Mouse (Mus musculus) CH12.LX (cell line): ENCODE measurements around the gene Gm12830.

Source experiments
- CHD1 ChIP-seq: IDR thresholded peaks from 2 replicates; pipeline ENCODE4 v1.6.1; 2012; ENCODE audit warnings: low read depth, low read length, improper control_type of control experiment, inconsistent platforms
- CTCF ChIP-seq, 2 experiments: IDR thresholded peaks in 1 of 2; conservative IDR thresholded peaks in 1 of 2; 2 replicates each; pipeline ENCODE4 v1.5.1; 2011 to 2012; ENCODE audit warnings: low read depth in 2 of 2, low read length in 2 of 2, improper control_type of control experiment in 1 of 2, inconsistent platforms in 1 of 2, mild to moderate bottlenecking in 1 of 2, moderate library complexity in 1 of 2
- EP300 ChIP-seq: IDR thresholded peaks from 2 replicates; pipeline ENCODE4 v1.6.1; 2011; ENCODE audit warnings: low read length, improper control_type of control experiment
- GABPA ChIP-seq: IDR thresholded peaks from 2 replicates; pipeline ENCODE4 v1.6.1; 2012; ENCODE audit warnings: low read depth, low read length, improper control_type of control experiment, inconsistent platforms; ENCODE audit not compliant: insufficient replicate concordance
- MYC ChIP-seq: IDR thresholded peaks from 2 replicates; pipeline ENCODE4 v1.6.1; 2011; ENCODE audit warnings: low read depth, mild to moderate bottlenecking, improper control_type of control experiment, low read length
- POLR2A ChIP-seq: IDR thresholded peaks from 2 replicates; pipeline ENCODE4 v1.6.1; 2011; ENCODE audit warnings: low read depth, mild to moderate bottlenecking, improper control_type of control experiment, low read length
- RCOR1 ChIP-seq: conservative IDR thresholded peaks from 2 replicates; pipeline ENCODE4 v1.6.1; 2012; ENCODE audit warnings: low read depth, mild to moderate bottlenecking, inconsistent platforms, low read length, improper control_type of control experiment
- SIN3A ChIP-seq: IDR thresholded peaks from 2 replicates; pipeline ENCODE4 v1.6.1; 2012; ENCODE audit warnings: low read length, improper control_type of control experiment, inconsistent platforms
- TBP ChIP-seq: conservative IDR thresholded peaks from 2 replicates; pipeline ENCODE4 v1.6.1; 2011; ENCODE audit warnings: low read depth, low read length, improper control_type of control experiment
- UBTF ChIP-seq: IDR thresholded peaks from 2 replicates; pipeline ENCODE4 v1.6.1; 2012; ENCODE audit warnings: low read depth, mild to moderate bottlenecking, inconsistent platforms, low read length, improper control_type of control experiment, moderate library complexity
- USF1 ChIP-seq: IDR thresholded peaks from 2 replicates; pipeline ENCODE4 v1.6.1; 2014; ENCODE audit warnings: low read depth, mild to moderate bottlenecking, inconsistent platforms, low read length, improper control_type of control experiment
- ZC3H11A ChIP-seq: IDR thresholded peaks from 2 replicates; pipeline ENCODE4 v1.6.1; 2012; ENCODE audit warnings: low read depth, mild to moderate bottlenecking, inconsistent platforms, low read length, improper control_type of control experiment

GRCm38 (mm10) chr4:114778716-114779474 lies 42.6 kb upstream of the Gm12830 start:
- no peak for TF ChIP-seq ZC3H11A
- no peak for TF ChIP-seq EP300
- no peak for TF ChIP-seq CTCF (conservative IDR thresholded peaks at IDR 0.05 in 1 of 2, IDR thresholded peaks at IDR 0.05 in 1 of 2; ENCODE audit: low read depth in 2 of 2, low read length in 2 of 2)
- TF ChIP-seq POLR2A, result no peak
- TF ChIP-seq GABPA, result no peak
- no peak for TF ChIP-seq RCOR1
- TF ChIP-seq CHD1, result no peak
- no peak for TF ChIP-seq SIN3A
- no peak for TF ChIP-seq TBP
- TF ChIP-seq MYC, result no peak
- no peak for TF ChIP-seq UBTF
- no peak for TF ChIP-seq USF1
